Mouse (Mus musculus) megakaryocyte progenitor cell, adult 5-6 weeks (primary cell): ENCODE measurements around the gene Gpd1. TPM values are rescaled to one million over a fixed set of nuclear protein-coding genes. Genes with fewer than 3 reads are reported as not detected.
"Not testable (repeated sequence)": the region's sequence is repeated elsewhere in the genome, so short reads cannot be mapped to it uniquely, and the experiment has no call there.

Experiments used
- ATAC-seq: replicated peaks from 2 replicates; pipeline ENCODE4 v1.8.0; 2016; ENCODE audit warnings: mild to moderate bottlenecking, moderate TSS enrichment, inconsistent platforms; ENCODE audit not compliant: poor library complexity
- total RNA-seq, 2 experiments: library from RNA; stranded (forward) in 1 of 2; stranded (reverse) in 1 of 2; fragments of 157-497, 149-512 nt in 1 of 2; fragments of 200-1000 nt in 1 of 2; gene quantifications; 2 replicates each; pipeline versions ENCODE4 v1.2.3 to v1.2.4; 2015 to 2017

Gene Gpd1
- total RNA-seq, 2 experiments from 2014 or later = 0.67 to 1.3 TPM

GRCm38 (mm10) chr15:99768761-99769160, 51.4 kb downstream of the Gpd1 start:
- no peak for ATAC-seq

DNA sequence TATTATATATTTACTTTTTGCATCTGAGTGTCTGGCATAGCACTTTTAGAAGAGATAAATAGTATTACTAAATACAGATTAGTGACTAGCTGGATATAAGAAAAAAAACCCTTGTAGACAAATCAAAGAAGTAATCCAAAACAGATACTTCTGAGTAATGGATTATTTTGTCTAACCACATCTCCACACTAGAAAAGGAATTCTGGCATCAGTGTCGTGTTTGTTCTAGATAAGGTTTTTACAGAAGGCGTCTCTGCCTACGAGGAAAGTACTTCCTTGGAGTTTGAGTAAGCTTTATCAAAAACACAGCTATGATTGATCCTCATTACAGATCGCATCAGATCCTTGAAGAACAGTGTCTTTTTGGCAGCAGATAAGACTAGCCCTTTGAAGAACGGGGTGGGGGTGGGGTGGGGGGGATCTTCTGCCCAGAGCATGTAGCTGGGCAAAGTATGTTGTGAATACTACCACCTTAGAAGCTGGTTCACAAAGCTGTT, 53.7 kb downstream of the Gpd1 start:
- no peak for ATAC-seq

DNA sequence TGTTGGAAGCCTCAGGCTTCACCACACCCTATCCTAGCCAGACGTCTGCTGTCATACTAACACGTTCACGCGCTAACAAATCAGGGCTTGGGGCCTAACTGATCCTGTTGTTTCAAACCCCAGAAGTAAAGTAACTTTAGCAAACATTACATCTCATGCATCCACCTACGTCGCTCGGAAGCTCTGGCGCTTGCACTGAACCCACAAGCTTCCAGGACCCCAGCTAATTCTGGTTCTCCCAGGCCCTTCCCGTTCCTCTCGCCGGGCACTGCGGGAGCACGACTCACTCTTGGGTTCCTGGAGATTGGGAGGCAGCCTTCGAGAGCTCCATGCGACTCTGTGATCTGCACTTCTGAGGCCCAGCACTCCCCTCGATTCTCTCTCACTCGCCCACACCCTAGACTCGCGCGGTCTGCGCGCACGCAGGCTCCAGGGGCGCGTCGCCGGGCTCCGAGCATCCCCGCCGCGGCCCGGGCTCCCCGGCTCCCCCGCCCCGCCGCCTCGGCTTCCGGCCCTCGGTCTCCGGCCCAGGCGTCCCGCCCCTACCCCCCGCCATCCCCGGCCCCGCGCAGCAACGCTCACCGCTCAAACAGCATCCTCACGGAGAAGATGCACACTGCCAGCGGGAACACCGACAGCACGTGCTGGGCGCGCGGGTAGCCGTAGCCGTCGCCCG, 54.4 kb downstream of the Gpd1 start:
- ATAC-seq = peak; percentile 27

- ATAC-seq = peak; percentile 92
These were observed 55.1 kb downstream of the Gpd1 start for GRCm38 (mm10) chr15:99772277-99772880.

DNA sequence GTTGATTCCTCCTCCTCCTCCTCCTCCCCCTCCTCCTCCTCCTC, 55.4 kb downstream of the Gpd1 start, which contains the start of gene Cers5:
TSS of gene Cers5 (minus strand) at position 5 of the 44 bp plus-strand sequence.
- not testable (repeated sequence) for ATAC-seq

GRCm38 (mm10) chr15:99772925-99773324, 55.6 kb downstream of the Gpd1 start:
- ATAC-seq = no peak

Other genes starting within 250 kb of the Gpd1 start
- 3.9 and 5.6 TPM in 2 replicates for gene Bcdin3d, start 242.8 kb upstream of the Gpd1 start, total RNA-seq (2015)
- gene Bcdin3d, start 242.8 kb upstream of the Gpd1 start, total RNA-seq (2017) = 3.7 and 6.2 TPM in 2 replicates
- gene Faim2, start 189.3 kb upstream of the Gpd1 start, total RNA-seq (2015) = 0.39 and 0.56 TPM in 2 replicates
- 0.10 and 0.17 TPM in 2 replicates for gene Faim2, start 189.3 kb upstream of the Gpd1 start, total RNA-seq (2017)
- gene Aqp2, start 138.5 kb upstream of the Gpd1 start, total RNA-seq (2015) = not detected in 2 replicates
- not detected in 2 replicates for gene Aqp2, start 138.5 kb upstream of the Gpd1 start, total RNA-seq (2017)
- gene Aqp5, start 126.7 kb upstream of the Gpd1 start, total RNA-seq (2015) = not detected in 2 replicates
- gene Aqp5, start 126.7 kb upstream of the Gpd1 start, total RNA-seq (2017) = not detected in 2 replicates
- gene Aqp6, start 116.1 kb upstream of the Gpd1 start, total RNA-seq (2015) = not detected in 2 replicates
- not detected in 2 replicates for gene Aqp6, start 116.1 kb upstream of the Gpd1 start, total RNA-seq (2017)
- 61.7 and 69.9 TPM in 2 replicates for gene Racgap1, start 65.9 kb upstream of the Gpd1 start, total RNA-seq (2015)
- 69.1 and 69.4 TPM in 2 replicates for gene Racgap1, start 65.9 kb upstream of the Gpd1 start, total RNA-seq (2017)
- gene Asic1, start 47.1 kb upstream of the Gpd1 start, total RNA-seq (2015) = not detected in 2 replicates
- not detected in 2 replicates for gene Asic1, start 47.1 kb upstream of the Gpd1 start, total RNA-seq (2017)
- 22.8 and 24.1 TPM in 2 replicates for gene Smarcd1, start 15.4 kb upstream of the Gpd1 start, total RNA-seq (2015)
- 11.6 and 17.3 TPM in 2 replicates for gene Smarcd1, start 15.4 kb upstream of the Gpd1 start, total RNA-seq (2017)
- gene Gm17349, start 12.0 kb upstream of the Gpd1 start, total RNA-seq (2015) = not detected in 2 replicates
- gene Gm17349, start 12.0 kb upstream of the Gpd1 start, total RNA-seq (2017) = not detected in 2 replicates
- gene Cox14, start 8.1 kb downstream of the Gpd1 start, total RNA-seq (2015) = 72.7 and 83.5 TPM in 2 replicates
- gene Cox14, start 8.1 kb downstream of the Gpd1 start, total RNA-seq (2017) = 28.6 and 30.8 TPM in 2 replicates
- gene Cers5, start 55.4 kb downstream of the Gpd1 start, total RNA-seq (2015) = 42.9 and 49.4 TPM in 2 replicates
- gene Cers5, start 55.4 kb downstream of the Gpd1 start, total RNA-seq (2017) = 20.6 and 23.0 TPM in 2 replicates
- 4.8 and 5.0 TPM in 2 replicates for gene Lima1, start 157.9 kb downstream of the Gpd1 start, total RNA-seq (2015)
- 4.2 and 4.8 TPM in 2 replicates for gene Lima1, start 157.9 kb downstream of the Gpd1 start, total RNA-seq (2017)
- gene Fam186a, start 249.5 kb downstream of the Gpd1 start, total RNA-seq (2015) = not detected in 2 replicates
- gene Fam186a, start 249.5 kb downstream of the Gpd1 start, total RNA-seq (2017) = not detected in 2 replicates